Mouse (Mus musculus) midbrain, embryonic 11.5 days (tissue): ENCODE measurements around the gene Vwa5b2. TPM values are rescaled to one million over a fixed set of nuclear protein-coding genes. Genes with fewer than 3 reads are reported as not detected.

ENCODE experiments used
- ATAC-seq: fragments of 200-750 bp; cut with Nextera tagmentation; 2 replicates; pipeline ENCODE4 v1.8.0; 2017; ENCODE audit warnings: moderate TSS enrichment, moderate library complexity; ENCODE audit not compliant: low FRiP score
- DNase-seq: peaks from one replicate; pipeline ENCODE4 v3.0.0; 2015; ENCODE audit warnings: low spot score; ENCODE audit errors: missing footprints
- H3K27ac ChIP-seq: fragments of 300-500 bp; sonication (generic); 2 replicates; pipeline ENCODE4 v1.5.1; 2014; ENCODE audit warnings: low read depth, low read length
- H3K27me3 ChIP-seq: fragments of 300-500 bp; sonication (generic); 2 replicates; pipeline ENCODE4 v1.6.1; 2014; ENCODE audit warnings: mild to moderate bottlenecking, low read length, moderate library complexity, mixed read lengths; ENCODE audit not compliant: control insufficient read depth, insufficient read depth
- H3K36me3 ChIP-seq: fragments of 300-500 bp; sonication (generic); 2 replicates; pipeline ENCODE4 v1.6.1; 2014; ENCODE audit warnings: mild to moderate bottlenecking, low read length, moderate library complexity, mixed read lengths; ENCODE audit not compliant: control insufficient read depth, insufficient read depth
- H3K4me1 ChIP-seq: fragments of 300-500 bp; sonication (generic); 2 replicates; pipeline ENCODE4 v1.6.1; 2014; ENCODE audit warnings: low read length; ENCODE audit not compliant: control insufficient read depth, insufficient read depth
- H3K4me2 ChIP-seq: fragments of 300-500 bp; sonication (generic); 2 replicates; pipeline ENCODE4 v1.6.1; 2014; ENCODE audit warnings: mild to moderate bottlenecking, moderate library complexity
- H3K4me3 ChIP-seq: fragments of 300-500 bp; sonication (generic); 2 replicates; pipeline ENCODE4 v1.5.1; 2014; ENCODE audit warnings: low read depth, low read length
- H3K9ac ChIP-seq: fragments of 300-500 bp; sonication (generic); 2 replicates; pipeline ENCODE4 v1.6.1; 2014; ENCODE audit warnings: low read length
- H3K9me3 ChIP-seq: fragments of 300-500 bp; sonication (generic); 2 replicates; pipeline ENCODE4 v1.6.1; 2016; ENCODE audit warnings: low read length; ENCODE audit not compliant: control insufficient read depth
- WGBS: fragments of 180-500 bp; shearing (Covaris S2); extraction: QIAGEN DNeasy Blood & Tissue Kit; methylation state at CpG from one replicate; pipeline ENCODE4 v1.1.7; 2014; 5-methylcytosine and 5-hydroxymethylcytosine counted together
- polyA plus RNA-seq: library from polyadenylated mRNA; unstranded; fragments of >200 nt; fragmentation: Nextera tagmentation; extraction: Ambion mirVana; gene quantifications from 2 replicates; pipeline ENCODE4 v1.2.1, GENCODE M21; 2014

Vwa5b2 gene
- polyA plus RNA-seq, 1 experiment from 2014 or later: 1.6 TPM

DNA sequence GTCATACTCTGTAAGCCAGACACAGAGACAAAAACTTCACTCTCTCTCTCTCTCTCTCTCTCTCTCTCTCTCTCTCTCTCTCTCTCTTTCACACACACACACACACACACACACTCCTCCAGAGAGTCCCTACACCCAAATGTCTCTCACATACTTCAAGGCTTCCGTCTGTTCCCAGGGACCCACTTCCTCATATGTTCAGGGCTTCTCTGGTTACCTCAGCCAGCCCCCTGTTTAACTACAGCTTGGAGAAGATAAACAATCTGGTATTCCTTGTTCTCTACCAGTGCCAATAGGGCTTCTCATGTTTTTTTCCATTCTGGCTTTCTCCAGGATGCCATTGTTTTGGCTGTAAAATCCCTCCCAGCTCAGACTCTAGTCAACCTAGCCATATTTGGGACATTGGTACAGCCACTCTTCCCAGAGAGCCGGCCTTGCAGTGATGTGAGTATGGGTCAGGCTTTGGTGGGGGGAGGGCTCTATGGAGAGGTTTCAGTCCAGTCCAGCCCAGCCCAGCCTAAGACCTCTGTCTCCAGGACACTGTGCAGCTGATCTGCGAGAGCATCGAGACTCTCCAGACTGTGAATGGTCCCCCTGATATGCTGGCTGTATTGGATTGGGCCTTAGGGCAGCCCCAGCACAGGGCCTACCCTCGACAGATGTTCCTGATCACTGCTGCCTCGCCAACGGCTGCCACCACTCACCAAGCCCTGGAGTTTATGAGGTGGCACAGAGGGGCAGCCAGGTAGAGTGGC is 7.6 kb downstream of the Vwa5b2 start:
- peaks cover 11% of the 10 kb centered on the region for H3K27me3 ChIP-seq
- H3K27ac ChIP-seq: no peak overlapping the region
- DNase-seq (no peak), ATAC-seq (no peak)
- H3K4me2 ChIP-seq: no peak overlapping the region
- no peaks in the 10 kb centered on the region for H3K36me3 ChIP-seq
- H3K4me1 ChIP-seq: no peaks in the 10 kb centered on the region
- 80% methylated on average over 7 of the region's 7 CpGs for WGBS
- no peaks in the 10 kb centered on the region for H3K9me3 ChIP-seq
- no peak overlapping the region for H3K9ac ChIP-seq
- H3K4me3 ChIP-seq: no peak overlapping the region

DNA sequence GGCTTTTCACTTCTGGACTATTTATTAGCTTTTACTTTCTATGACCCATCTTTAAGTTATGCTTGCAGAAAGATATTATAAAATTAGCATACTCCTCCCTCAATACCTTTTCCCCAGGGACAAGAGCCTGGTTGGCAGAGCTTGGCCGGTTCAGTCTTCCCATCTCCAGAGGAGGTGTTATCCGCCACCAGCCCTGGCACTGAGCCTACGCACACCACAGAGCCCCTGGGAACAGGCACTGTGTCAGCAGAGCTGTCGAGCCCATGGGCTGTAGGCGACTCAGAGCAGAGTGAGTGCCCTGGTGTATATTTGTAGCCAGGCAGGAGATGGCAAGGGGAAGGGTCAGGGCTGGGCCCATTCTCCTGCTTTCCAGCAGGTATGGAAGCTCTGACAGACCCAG is 11.2 kb downstream of the Vwa5b2 start:
- DNase-seq (no peak), ATAC-seq (no peak)
- H3K36me3 ChIP-seq: peaks cover under 1% of the 10 kb centered on the region; the same call in 1 of the 2 replicates
- 81% methylated on average over 5 of the region's 5 CpGs for WGBS
- H3K27me3 ChIP-seq: no peaks in the 10 kb centered on the region
- H3K4me1 ChIP-seq: no peaks in the 10 kb centered on the region
- no peaks in the 10 kb centered on the region for H3K9me3 ChIP-seq
- H3K9ac ChIP-seq: no peak overlapping the region
- no peak overlapping the region for H3K4me2 ChIP-seq
- no peak overlapping the region for H3K4me3 ChIP-seq
- no peak overlapping the region for H3K27ac ChIP-seq

DNA sequence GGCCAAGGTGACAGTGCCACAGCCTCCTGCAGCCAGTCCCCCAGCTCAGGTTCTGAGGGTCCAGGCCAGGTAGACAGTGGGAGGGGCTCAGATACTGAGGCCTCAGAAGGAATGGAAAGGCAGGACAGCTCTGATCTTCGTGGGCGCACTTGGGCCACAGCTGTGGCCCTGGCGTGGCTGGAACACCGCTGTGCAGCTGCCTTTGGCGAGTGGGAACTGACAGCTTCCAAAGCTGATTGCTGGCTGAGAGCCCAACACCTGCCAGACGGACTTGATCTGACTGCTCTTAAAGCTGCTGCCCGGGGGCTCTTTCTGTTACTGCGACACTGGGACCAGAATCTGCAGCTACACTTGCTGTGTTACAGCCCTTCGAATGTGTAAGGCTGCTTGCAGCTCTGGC is 15.4 kb downstream of the Vwa5b2 start:
- 0 out of 2 replicates have a peak, but pooled peaks cover 2% of the 10 kb centered on the region for H3K4me1 ChIP-seq
- H3K4me3 ChIP-seq: no peak overlapping the region
- no peak for ATAC-seq
- H3K36me3 ChIP-seq: peaks cover 7% of the 10 kb centered on the region; the same call in 1 of the 2 replicates
- H3K4me2 ChIP-seq: no peak overlapping the region
- no peaks in the 10 kb centered on the region for H3K27me3 ChIP-seq
- no peak overlapping the region for H3K27ac ChIP-seq
- 86% methylated on average over 9 of the region's 9 CpGs for WGBS
- DNase-seq: no peak
- no peak overlapping the region for H3K9ac ChIP-seq
- H3K9me3 ChIP-seq: no peaks in the 10 kb centered on the region

DNA sequence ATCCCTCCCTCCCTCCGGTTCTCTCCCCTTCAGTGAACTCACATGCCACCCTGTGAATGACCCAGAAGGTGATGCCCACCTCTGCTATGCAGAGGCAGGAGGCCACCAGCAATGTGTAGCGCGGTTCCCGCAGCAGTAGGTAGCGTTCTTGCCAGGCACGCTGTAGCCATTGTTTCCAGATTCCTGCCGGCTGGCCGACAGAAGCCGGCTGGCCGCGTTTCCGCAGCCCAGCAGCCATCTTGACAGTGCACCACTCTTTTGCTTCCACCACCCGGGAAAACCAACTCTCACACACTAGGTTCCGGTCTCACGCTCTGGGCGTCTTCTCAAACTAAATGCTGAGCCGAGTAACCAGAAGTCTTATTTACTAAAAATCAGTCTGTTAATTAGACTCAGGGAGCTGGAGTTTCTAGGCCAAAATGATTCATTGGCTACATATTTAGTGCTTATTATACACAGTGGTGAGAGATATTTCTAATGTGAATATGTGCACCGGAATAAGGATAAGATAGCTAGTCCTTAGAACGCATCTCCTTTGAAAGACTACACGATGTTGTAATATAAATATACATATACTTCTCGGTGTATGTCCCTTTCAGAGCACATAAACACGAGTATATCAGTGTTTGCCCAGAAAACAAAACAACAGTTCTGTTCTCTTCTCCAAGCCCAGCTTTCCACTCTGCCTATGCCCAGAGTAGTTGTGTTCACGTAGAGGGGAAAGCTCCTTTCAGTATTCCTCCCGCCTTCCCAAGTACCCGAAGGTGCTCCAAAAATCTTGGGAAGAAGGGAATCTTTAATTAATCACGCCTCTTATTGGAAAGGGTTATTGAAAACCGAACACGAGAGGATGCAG is 21.5 kb downstream of the Vwa5b2 start:
- ATAC-seq: peak; percentile 69
- under 1% methylated on average over 28 of the region's 28 CpGs for WGBS

DNA sequence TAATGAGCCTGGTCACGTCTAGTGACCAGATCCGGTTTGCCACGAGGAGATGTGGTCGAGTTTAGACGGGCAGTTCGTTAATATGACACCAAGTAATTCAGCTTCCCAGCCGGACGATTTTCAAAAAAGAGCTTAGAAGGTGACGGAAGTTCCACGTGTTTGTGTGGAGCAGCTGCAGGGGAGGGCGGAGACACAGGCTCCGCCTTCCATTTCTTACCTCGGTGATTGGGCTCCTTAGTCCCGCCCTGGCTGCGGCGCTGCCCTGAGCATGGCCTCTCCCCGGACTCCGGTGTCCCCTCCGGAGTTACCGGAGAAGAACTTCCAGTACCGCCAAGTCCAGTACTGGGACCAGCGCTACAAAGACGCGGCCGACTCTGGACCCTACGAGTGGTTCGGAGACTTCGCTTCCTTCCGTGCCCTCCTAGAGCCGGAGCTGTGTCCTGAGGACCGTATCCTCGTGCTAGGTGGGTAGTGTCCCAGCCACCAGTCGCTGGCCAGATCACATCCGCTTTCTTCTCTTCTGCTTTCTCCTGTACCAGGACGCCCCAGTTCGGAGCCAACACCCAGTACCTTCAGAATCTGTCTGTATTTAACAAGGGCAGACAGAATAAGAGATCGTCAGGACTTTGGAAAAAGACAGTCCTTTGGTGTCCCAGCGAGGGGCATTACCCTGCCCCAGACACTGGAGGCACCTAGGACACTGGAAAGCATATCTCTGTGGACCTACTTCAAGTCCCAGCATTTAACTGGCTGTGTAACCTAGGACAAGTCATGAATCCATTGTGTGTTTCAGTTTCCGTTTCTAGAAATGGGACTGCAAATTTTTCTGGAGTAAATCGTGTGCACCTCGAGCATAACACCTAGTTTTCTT is 22.3 kb downstream of the Vwa5b2 start, which contains the start of the genes Eef1akmt4, Gm49333 and Alg3:
TSS of gene Eef1akmt4 (plus strand) at position 237 of the 871 bp plus-strand sequence.
TSS of gene Gm49333 (plus strand) at position 254 of the 871 bp plus-strand sequence.
TSS of gene Alg3 (minus strand) at position 379 of the 871 bp plus-strand sequence.
- Histone ChIP-seq H3K4me2 (peak within 1 kb of the TSS; percentile 91), H3K4me3 (peak within 1 kb of the TSS; percentile 81), H3K27me3 (no peaks in the 10 kb centered on the region), H3K9ac (peak within 1 kb of the TSS; percentile 95), H3K4me1 (peaks cover 7% of the 10 kb centered on the region; the same call in 1 of the 2 replicates), H3K36me3 (peaks cover 2% of the 10 kb centered on the region; the same call in 1 of the 2 replicates), H3K27ac (peak within 1 kb of the TSS; percentile 78), H3K9me3 (no peaks in the 10 kb centered on the region)
- peak; percentile 97 for ATAC-seq
- peak; percentile 99 for DNase-seq
- WGBS: 2% methylated on average over 41 of the region's 41 CpGs

More for the DNA sequence above, 21.5 kb downstream of the Vwa5b2 start:
- Histone ChIP-seq H3K9ac (peak overlapping the region; percentile 95), H3K9me3 (no peaks in the 10 kb centered on the region), H3K36me3 (peaks cover 5% of the 10 kb centered on the region; the same call in 1 of the 2 replicates), H3K4me3 (peak overlapping the region; percentile 81), H3K27ac (peak overlapping the region; percentile 78), H3K4me1 (peaks cover 7% of the 10 kb centered on the region; the same call in 1 of the 2 replicates), H3K27me3 (no peaks in the 10 kb centered on the region), H3K4me2 (peak overlapping the region; percentile 91)
- peak; percentile 98 for DNase-seq

DNA sequence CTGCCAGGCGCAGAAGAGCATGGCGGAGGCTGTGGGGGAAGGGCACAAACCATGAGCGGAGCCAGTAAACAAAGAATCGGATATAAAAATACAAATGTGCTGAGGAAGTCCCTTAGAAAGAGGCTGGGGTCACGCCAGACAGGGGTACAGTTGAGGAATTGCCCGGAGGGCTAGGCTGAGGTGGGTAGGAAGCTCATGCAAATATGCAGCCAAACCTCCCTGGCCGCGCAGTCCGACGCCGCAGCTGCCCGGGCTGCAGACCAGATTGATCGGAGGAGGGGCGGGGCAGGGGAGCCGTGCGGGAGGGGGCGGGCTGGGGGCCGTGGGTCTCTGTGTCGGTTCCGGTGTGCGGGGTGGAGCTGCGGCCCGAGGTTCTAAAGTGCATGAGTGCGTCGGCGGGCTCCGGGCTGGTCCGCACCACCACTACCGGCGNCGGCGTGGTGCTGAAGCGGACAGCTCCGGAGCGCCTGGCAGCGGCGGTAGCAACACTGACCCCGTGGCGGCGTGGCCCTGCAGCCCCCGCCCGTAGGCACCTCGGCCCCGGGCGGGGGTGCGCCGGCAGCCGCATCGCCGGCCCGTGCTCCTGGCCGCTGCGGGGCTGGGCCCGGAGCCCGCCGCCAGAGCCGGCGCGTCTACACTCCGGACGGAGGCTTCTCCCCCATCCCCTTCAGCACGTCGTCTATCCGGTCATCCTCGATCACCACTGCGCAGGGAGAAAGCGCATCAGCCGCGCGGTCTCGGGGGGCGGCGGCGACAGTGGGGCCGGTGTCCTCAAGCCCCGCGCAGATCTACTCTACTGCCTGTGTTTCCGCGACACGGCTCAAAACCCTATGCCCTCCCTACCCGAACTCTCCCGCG is 30.5 kb downstream of the Vwa5b2 start:
- peak; percentile 52 for ATAC-seq
- no peaks in the 10 kb centered on the region for H3K9me3 ChIP-seq
- peak overlapping the region; percentile 22 for H3K27ac ChIP-seq
- DNase-seq: peak; percentile 93
- peaks cover 19% of the 10 kb centered on the region for H3K4me1 ChIP-seq
- no peaks in the 10 kb centered on the region; the same call in 1 of the 2 replicates for H3K36me3 ChIP-seq
- peaks cover 3% of the 10 kb centered on the region; the same call in 1 of the 2 replicates for H3K27me3 ChIP-seq
- H3K9ac ChIP-seq: peak overlapping the region; percentile 85
- peak overlapping the region; percentile 78 for H3K4me3 ChIP-seq
- H3K4me2 ChIP-seq: peak overlapping the region; percentile 84
- WGBS: 2% methylated on average over 79 of the region's 83 CpGs

DNA sequence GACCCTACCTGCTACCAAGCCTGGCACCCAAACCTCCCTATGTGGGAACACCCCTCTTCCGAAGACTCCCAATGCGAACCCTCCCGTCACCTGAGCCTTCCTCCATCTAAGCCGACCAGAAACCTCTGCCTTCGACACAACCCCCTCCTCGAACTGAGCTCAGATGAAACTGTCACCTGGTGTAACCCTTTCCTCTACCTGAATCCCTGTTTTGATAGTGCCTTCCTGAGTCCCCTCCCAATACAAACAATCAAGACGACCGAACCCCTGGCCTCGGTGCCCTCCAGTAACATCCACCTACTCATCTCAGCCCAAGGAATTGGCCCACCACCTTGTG is 31.1 kb downstream of the Vwa5b2 start:
- Histone ChIP-seq H3K4me2 (peak overlapping the region; percentile 84), H3K4me3 (peak overlapping the region; percentile 78), H3K9ac (peak overlapping the region; percentile 85), H3K27me3 (peaks cover 3% of the 10 kb centered on the region; the same call in 1 of the 2 replicates), H3K36me3 (no peaks in the 10 kb centered on the region; the same call in 1 of the 2 replicates), H3K9me3 (no peaks in the 10 kb centered on the region), H3K4me1 (peaks cover 19% of the 10 kb centered on the region), H3K27ac (no peak overlapping the region)
- ATAC-seq (no peak), DNase-seq (no peak)
- WGBS: 0% methylated on average over 9 of the region's 9 CpGs
